Mouse (Mus musculus) inflammation-experienced regulatory T-cells (primary cell): ENCODE results near the gene 2810459M11Rik. TPM values are rescaled to one million over a fixed set of nuclear protein-coding genes. Genes with fewer than 3 reads are reported as not detected.

Experiments used
- polyA plus RNA-seq, 2 experiments: library from polyadenylated mRNA; unstranded; fragments of 100-300 nt; shearing (Covaris generic); gene quantifications; one replicate each; pipeline ENCODE4 v1.2.1; 2017

2810459M11Rik gene
- under 1 TPM in 1 of 2 experiments, not detected in 1; 0.75 TPM for polyA plus RNA-seq

GRCm38 (mm10) chr1:86045848-86046805 is at the start of gene 2810459M11Rik:
Gene 2810459M11Rik, plus strand, starts transcription at chr1:86045863.

GRCm38 (mm10) chr1:86016516-86016915 is 29.1 kb upstream of the 2810459M11Rik start, which contains the start of gene Spata3:
Gene Spata3, plus strand, starts transcription at chr1:86016816.

GRCm38 (mm10) chr1:86064271-86064991 is 18.8 kb downstream of the 2810459M11Rik start, which contains the start of gene Psmd1:
Gene Psmd1, plus strand, starts transcription at chr1:86064387.

Other genes starting within 250 kb of the 2810459M11Rik start
- gene Itm2c, start 151.6 kb upstream of the 2810459M11Rik start, polyA plus RNA-seq = 100 to 1,000 TPM; 330 to 561 TPM
- gene 4933407L21Rik, start 117.4 kb upstream of the 2810459M11Rik start, polyA plus RNA-seq = 1 to 10 TPM in 1 of 2 experiments, under 1 TPM in 1; 0.31 to 5.3 TPM
- gene Gpr55, start 84.9 kb upstream of the 2810459M11Rik start, polyA plus RNA-seq = 1 to 10 TPM in 1 of 2 experiments, under 1 TPM in 1; 0.54 to 7.9 TPM
- gene Spata3, start 29.0 kb upstream of the 2810459M11Rik start, polyA plus RNA-seq = 1 to 10 TPM in 1 of 2 experiments, under 1 TPM in 1; 0.14 to 3.7 TPM
- gene Psmd1, start 18.5 kb downstream of the 2810459M11Rik start, polyA plus RNA-seq = 10 to 100 TPM; 83.1 to 91.0 TPM
- gene Htr2b, start 66.1 kb downstream of the 2810459M11Rik start, polyA plus RNA-seq = under 1 TPM; 0.28 to 0.40 TPM
- gene Gm21972, start 87.8 kb downstream of the 2810459M11Rik start, polyA plus RNA-seq = not detected
- gene Armc9, start 108.9 kb downstream of the 2810459M11Rik start, polyA plus RNA-seq = 10 to 100 TPM; 12.2 to 14.6 TPM